Mouse (Mus musculus): ENCODE data around the gene Ctdspl.

Gene Ctdspl

GRCm38 (mm10) chr9:118926111-118926650, at the start of gene Ctdspl:
Gene Ctdspl, plus strand, starts transcription at chr9:118926453.
- DNase-seq (ENCODE audit: low read depth, low spot score): no peak

- DNase-seq (ENCODE audit: low read depth, low spot score): no peak
Measured at GRCm38 (mm10) chr9:118876902-118877301, 49.4 kb upstream of the Ctdspl start.

GRCm38 (mm10) chr9:118877365-118878008, 48.8 kb upstream of the Ctdspl start:
- no peak for DNase-seq (ENCODE audit: low read depth, low spot score)

- DNase-seq (ENCODE audit: low read depth, low spot score): no peak
Measured at GRCm38 (mm10) chr9:118878596-118878995, 47.7 kb upstream of the Ctdspl start.

GRCm38 (mm10) chr9:118881281-118881945, 44.8 kb upstream of the Ctdspl start:
- DNase-seq (ENCODE audit: low read depth, low spot score): no peak

GRCm38 (mm10) chr9:118881946-118882284, 44.3 kb upstream of the Ctdspl start:
- DNase-seq (ENCODE audit: low read depth, low spot score): no peak

- DNase-seq (ENCODE audit: low read depth, low spot score): no peak
Measured at GRCm38 (mm10) chr9:118883150-118883549, 43.1 kb upstream of the Ctdspl start.

- no peak for DNase-seq (ENCODE audit: low read depth, low spot score)
Measured at GRCm38 (mm10) chr9:118885785-118886184, 40.5 kb upstream of the Ctdspl start.

GRCm38 (mm10) chr9:118887201-118887600, 39.1 kb upstream of the Ctdspl start:
- no peak for DNase-seq (ENCODE audit: low read depth, low spot score)

- no peak for DNase-seq (ENCODE audit: low read depth, low spot score)
Measured at GRCm38 (mm10) chr9:118887734-118888133, 38.5 kb upstream of the Ctdspl start.

- DNase-seq (ENCODE audit: low read depth, low spot score): no peak
Measured at GRCm38 (mm10) chr9:118890149-118890548, 36.1 kb upstream of the Ctdspl start.

GRCm38 (mm10) chr9:118890645-118891044, 35.6 kb upstream of the Ctdspl start:
- DNase-seq (ENCODE audit: low read depth, low spot score): no peak

GRCm38 (mm10) chr9:118891068-118891467, 35.2 kb upstream of the Ctdspl start:
- no peak for DNase-seq (ENCODE audit: low read depth, low spot score)

- no peak for DNase-seq (ENCODE audit: low read depth, low spot score)
Measured at GRCm38 (mm10) chr9:118891593-118891992, 34.7 kb upstream of the Ctdspl start.

- DNase-seq (ENCODE audit: low read depth, low spot score): no peak
Measured at GRCm38 (mm10) chr9:118895101-118895500, 31.2 kb upstream of the Ctdspl start.

- DNase-seq (ENCODE audit: low read depth, low spot score): no peak
Measured at GRCm38 (mm10) chr9:118900677-118901076, 25.6 kb upstream of the Ctdspl start.

GRCm38 (mm10) chr9:118901917-118902316, 24.3 kb upstream of the Ctdspl start:
- DNase-seq (ENCODE audit: low read depth, low spot score): no peak

GRCm38 (mm10) chr9:118907934-118908620, 18.2 kb upstream of the Ctdspl start:
- DNase-seq (ENCODE audit: low read depth, low spot score): no peak

- no peak for DNase-seq (ENCODE audit: low read depth, low spot score)
Measured at GRCm38 (mm10) chr9:118913048-118913447, 13.2 kb upstream of the Ctdspl start.

GRCm38 (mm10) chr9:118913613-118914012, 12.6 kb upstream of the Ctdspl start:
- no peak for DNase-seq (ENCODE audit: low read depth, low spot score)

- DNase-seq (ENCODE audit: low read depth, low spot score): no peak
Measured at GRCm38 (mm10) chr9:118914589-118914988, 11.7 kb upstream of the Ctdspl start.

GRCm38 (mm10) chr9:118915290-118915689, 11.0 kb upstream of the Ctdspl start:
- no peak for DNase-seq (ENCODE audit: low read depth, low spot score)

Data from telencephalon, adult 2 months (tissue).